Mouse (Mus musculus): ENCODE measurements around the gene Meltf. TPM values are rescaled to one million over a fixed set of nuclear protein-coding genes. Genes with fewer than 3 reads are reported as not detected.

Gene Meltf
- total RNA-seq (2015), result not detected in 2 replicates
- not detected in 2 replicates for total RNA-seq (2017)

DNA sequence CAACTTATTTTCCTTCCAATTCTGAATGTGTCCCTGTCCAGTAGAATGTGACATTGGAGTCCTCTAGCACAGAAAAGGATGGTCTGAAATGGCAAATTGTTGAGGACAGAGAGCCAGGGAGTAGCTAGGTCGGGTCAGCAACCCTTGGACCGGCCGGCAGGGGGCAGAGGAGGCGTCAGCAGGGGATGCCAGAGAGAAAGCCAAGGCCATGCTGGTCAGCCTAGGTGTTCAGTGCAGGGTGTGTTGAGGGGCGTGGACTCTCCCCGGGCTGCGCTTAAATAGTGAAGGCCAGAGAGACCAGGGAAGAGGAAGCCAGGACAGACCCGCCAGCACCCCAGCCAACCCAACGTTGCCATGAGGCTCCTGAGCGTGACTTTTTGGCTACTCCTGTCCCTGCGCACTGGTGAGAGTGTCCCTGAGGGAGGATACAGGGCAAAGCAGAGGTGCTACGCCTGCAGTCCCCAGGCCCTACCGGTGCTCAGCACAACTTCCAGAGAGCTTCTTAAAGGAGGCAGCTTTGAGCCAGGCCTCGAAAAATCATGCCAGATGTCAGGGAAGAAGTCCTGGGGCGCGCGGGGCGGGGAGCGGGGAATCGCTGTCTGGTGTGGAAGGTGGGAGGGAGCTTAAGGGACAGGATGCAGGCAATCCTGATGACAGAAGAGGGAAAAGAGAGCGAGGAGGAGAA is at the start of gene Meltf:
TSS of gene Meltf (plus strand) at position 238 of the 685 bp plus-strand sequence.
- no peak; the same call in 1 of the 2 replicates for ATAC-seq (ENCODE audit: poor library complexity, severe bottlenecking)

DNA sequence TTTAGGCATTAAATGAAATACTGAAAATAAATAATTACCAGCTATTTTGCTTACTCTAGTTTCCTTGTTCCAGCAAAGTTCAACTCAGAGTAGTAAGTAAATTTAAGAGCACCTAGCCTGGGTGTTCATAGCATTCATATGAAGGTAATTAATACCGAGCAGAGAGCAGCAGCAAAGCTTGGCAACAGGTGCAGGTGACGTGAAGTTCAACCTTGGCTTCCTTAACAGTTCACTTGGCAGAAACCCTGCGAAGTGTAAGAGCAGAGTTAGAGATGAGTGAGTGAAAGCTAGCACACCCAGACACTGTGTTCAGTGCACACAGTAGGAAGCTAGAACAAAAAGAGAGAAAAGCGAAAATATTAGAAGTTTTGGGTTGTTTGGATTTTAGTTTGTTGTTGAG is 47.9 kb upstream of the Meltf start:
- ATAC-seq (ENCODE audit: poor library complexity, severe bottlenecking), result no peak

DNA sequence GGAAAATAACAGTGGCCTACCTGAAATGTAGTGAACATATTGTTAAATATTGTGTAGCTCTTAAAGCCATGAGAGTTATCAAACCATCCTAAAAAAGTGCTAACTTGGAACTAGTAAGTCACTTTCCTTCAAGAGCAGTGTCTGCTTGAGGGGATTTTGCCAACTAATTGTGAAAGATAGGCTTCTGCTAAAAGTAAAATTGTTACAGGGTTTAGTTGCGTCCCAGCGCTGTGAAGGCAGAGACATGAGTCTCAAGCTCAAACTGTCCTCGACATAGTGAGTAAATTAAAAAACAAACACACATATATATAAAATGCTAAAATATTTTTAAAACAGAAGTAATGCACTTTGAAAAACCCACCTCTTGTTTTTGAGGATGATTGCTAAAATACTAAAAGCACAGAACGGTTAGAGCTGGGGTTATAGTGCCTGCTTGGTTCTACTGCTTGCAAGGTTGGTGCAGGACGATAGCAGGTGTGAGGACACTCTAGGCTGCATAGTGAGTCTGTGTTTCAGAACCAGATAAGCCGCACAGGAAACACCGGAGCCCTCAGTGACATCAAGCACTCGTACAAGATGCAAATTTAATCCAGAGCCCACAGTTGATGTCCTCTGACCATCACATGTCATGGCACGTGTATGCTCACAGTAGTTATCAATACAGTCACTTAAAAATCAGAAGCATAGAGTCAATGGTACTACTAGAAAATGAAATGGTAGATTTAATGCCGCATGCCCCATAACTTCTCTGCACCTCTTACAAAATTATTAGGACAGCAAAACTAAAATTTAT is 45.8 kb upstream of the Meltf start:
- ATAC-seq (ENCODE audit: poor library complexity, severe bottlenecking), result no peak

DNA sequence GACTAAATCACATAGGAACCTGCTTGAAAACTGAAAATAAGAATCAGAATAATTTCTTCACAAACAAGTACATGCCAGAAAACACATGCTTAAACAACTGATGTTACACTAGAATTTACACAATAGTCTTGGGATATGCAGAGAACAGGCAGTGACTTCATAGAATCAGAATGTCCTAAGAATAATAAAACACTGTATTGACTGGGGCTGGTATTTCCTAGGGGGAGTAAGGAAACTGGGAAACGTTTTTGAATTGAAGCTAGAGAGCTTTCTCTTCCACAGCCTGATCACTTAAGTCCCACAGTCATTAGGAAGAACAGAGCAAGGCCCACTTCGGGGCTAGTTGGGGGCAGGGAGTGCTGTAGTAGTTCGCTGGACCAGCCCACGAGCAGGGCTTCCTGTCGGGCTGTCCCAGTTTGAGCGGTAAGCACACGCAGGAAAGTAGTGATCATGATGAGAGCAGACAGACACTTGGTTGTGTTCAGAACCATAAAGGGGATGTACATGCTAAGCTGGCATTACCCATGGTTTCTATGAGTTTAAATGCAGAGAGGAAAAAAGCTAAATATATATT is 44.5 kb upstream of the Meltf start:
- ATAC-seq (ENCODE audit: poor library complexity, severe bottlenecking), result no peak

- ATAC-seq (ENCODE audit: poor library complexity, severe bottlenecking), result no peak
Observed at GRCm38 (mm10) chr16:31834662-31835318, 43.8 kb upstream of the Meltf start.

DNA sequence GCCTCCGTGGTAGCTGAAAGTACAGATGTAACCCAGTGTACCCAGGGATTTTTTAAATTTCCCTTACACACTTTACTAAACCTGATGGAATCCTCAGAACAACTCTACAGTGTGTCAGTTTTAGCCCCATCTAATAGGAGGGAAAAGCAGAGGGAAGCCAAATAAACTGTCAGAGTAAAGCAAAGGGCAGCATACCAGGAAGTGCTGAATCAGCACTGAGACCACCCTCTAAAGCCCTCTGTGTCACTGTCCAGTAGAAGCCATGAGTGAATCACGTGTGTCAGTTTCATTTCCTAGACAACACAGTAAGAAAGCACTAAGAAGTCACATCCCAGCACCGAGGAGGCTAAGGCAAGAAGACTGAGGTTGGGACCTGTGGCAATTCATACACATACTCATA is 41.2 kb upstream of the Meltf start:
- ATAC-seq (ENCODE audit: poor library complexity, severe bottlenecking), result no peak

DNA sequence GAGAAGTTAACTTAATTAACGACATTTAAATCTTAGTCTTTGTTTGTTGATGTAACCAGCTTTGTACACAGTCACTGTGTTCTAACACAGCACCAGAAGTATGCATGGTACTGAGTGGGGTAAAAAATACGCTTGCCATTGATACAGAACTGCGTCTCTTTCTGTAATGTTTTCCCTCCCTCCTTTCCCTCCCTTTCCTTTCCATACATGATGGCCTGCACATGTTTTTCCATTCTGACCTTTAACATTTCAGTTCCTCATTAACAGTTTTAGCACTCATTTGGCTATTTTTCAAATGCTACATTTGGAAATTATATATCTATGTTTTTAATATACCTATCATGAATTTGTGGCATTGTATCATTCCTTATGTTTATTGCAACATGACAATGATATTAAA is 34.4 kb upstream of the Meltf start:
- ATAC-seq (ENCODE audit: poor library complexity, severe bottlenecking), result no peak

DNA sequence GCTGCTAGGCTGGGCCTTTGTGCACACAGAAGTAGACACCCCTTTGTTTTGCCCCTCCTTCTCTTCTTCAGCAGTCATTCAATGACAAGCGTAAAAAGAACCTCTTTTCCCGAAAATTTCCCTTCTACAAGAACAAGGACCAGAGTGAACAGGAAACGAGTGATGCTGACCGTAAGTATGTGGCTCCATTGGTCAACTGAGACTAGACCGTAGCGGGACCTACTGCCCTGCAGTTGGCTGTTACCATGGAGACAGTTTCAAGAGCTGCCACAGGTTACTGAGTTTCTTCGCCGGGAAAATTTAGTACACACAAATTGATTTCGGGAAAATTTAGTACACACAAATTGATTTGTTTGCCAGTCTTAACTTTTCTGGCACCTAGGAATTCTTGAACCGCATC is 31.8 kb upstream of the Meltf start:
- no peak for ATAC-seq (ENCODE audit: poor library complexity, severe bottlenecking)

GRCm38 (mm10) chr16:31863920-31864319 is 14.7 kb upstream of the Meltf start:
- no peak for ATAC-seq (ENCODE audit: poor library complexity, severe bottlenecking)

- no peak for ATAC-seq (ENCODE audit: poor library complexity, severe bottlenecking)
Observed at GRCm38 (mm10) chr16:31865242-31865641, 13.4 kb upstream of the Meltf start.

DNA sequence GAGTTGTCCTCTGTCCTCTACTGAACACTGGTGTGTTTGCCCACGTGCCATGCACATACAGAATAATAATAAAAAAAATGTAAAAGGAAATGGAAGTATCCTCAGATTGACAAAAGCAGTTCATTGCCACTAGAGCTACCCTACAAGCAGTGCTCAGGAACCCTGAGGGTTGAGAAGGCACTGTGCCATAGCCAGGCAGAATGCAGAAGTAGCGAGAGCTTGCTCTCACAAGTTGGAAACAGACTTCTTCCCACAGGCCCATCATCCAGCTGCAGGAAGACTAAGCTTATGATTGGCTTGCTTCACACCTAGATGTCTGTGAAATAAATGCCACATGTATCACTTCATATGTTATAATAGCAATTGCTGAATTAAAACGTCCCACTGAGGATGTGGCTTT is 11.7 kb upstream of the Meltf start:
- no peak for ATAC-seq (ENCODE audit: poor library complexity, severe bottlenecking)

DNA sequence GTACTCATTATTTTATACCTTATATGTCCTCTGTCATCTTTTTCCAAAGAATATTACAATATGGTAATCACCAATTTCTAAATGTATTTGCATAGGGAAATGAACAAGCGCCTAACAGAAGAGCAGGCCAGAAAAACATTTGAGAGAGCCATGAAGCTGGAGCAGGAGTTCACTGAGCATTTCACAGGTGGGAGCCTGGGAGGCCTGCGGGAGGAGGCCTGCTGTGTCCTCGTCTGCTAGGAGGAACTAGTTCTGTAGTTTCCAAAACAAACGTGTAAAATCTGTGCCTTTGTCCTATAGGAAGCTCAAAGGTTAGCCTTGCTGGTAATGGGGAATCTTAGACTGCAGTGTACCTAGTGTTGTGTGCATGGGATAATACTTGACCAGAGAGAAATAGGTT is 10.9 kb upstream of the Meltf start:
- ATAC-seq (ENCODE audit: poor library complexity, severe bottlenecking), result no peak

- no peak for ATAC-seq (ENCODE audit: poor library complexity, severe bottlenecking)
Observed at GRCm38 (mm10) chr16:31873721-31874120, 4.9 kb upstream of the Meltf start.

DNA sequence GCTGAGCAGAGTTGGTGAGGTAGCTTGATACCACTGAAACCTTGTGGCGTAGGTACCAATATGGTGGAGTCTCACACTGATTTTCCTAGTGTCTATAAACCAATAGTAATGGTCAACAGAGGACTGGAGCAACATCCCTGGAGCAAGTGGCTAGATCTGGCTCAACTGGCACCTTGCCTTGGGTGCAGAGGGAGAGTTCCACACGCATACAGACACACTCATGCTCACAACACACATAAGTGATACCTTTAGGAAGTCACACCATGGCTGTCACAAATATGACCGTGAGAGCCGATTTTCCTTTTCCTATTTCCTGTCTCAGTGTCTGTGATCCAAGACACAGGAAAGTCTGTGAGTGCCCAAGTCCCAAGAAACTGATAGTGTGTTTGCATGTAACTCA is 3.2 kb upstream of the Meltf start:
- ATAC-seq (ENCODE audit: poor library complexity, severe bottlenecking), result no peak

DNA sequence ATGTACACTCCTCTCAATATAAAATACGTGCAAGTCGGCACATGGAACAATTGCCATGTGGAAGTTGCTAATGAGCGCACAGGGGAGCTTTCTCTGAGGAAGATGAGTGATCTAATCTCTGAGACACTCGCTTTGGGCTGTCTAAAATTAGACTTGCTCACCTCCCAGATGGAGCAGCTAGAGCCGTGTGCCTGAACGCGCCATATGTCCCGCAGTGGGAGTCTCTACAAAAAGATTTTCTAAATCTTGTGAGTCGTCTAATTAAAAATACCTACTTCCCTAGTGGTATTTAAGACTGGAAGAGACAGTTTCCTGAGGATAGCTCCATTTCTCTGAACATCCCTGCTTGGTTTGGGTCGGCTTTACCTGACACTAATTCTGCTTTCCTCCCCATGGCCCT is 2.2 kb upstream of the Meltf start:
- no peak for ATAC-seq (ENCODE audit: poor library complexity, severe bottlenecking)

DNA sequence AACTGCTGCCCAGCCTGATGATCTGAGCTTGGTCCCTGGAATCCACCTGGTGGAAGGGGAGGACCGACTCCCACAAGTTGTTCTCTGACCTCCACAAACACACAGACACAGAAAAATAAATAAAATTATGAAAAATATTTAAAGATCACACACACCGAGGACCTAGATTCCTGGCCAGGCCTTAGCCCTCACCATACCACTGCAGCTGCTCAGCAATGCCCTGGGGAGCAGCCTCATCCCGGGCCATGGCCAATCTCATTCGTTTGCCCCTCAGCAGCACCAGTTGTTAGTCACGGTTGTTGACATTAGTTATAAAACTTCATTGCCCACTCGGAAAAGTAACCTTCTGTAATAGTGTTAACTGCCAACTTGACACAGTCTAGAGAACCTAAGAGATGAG is 558 bp upstream of the Meltf start:
- ATAC-seq (ENCODE audit: poor library complexity, severe bottlenecking), result no peak

GRCm38 (mm10) chr16:31880146-31880840 is 1.7 kb downstream of the Meltf start:
- no peak for ATAC-seq (ENCODE audit: poor library complexity, severe bottlenecking)

GRCm38 (mm10) chr16:31882381-31882908 is 3.8 kb downstream of the Meltf start:
- ATAC-seq (ENCODE audit: poor library complexity, severe bottlenecking), result no peak

DNA sequence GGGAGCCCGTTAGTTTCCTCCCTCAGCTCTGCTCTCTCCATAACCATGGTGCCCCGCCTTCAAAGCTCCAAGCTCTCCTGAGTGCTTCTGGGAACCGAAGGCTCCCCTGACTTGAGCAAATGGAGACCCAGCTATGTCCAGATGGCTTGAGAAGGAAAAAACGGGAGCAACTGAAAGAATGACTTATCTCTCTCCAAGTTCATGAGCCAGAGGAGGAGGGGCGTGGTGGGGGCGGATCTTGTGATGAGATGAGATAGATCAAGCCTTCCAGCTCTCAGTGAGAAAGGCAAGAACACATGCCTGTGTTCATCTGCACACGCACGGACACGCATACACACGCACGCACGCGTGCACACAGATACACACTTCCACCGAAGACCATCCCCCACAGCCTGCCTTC is 4.7 kb downstream of the Meltf start:
- no peak for ATAC-seq (ENCODE audit: poor library complexity, severe bottlenecking)

DNA sequence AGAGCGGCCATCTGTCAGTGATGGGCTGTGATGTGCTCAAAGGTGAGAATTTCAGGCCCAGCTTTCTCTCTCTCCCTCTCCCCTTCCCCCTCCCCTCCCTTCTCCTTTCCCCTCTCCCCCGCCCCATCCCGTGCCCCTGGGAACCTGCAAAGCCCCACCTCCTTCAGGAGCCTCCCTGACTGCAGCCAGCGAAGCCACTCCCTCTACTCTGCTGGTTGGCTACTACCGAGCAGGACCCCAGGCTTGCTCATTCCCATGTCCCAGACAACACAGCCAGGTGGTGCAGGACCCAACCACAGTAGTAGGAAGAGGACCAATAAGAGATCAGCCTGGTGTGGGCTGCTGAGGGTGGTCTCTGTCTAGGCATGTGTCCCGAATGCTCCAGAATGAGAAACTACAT is 5.3 kb downstream of the Meltf start:
- no peak for ATAC-seq (ENCODE audit: poor library complexity, severe bottlenecking)

GRCm38 (mm10) chr16:31890907-31891306 is 12.3 kb downstream of the Meltf start:
- ATAC-seq (ENCODE audit: poor library complexity, severe bottlenecking), result no peak
